Mouse (Mus musculus) cerebellum, adult 8-10 months (tissue): ENCODE data around the gene Tlx2.

Experiments used
- DNase-seq: peaks from one replicate; pipeline ENCODE4 v3.0.0; 2022

Tlx2 gene

GRCm38 (mm10) chr6:83054074-83054851, 15.8 kb downstream of the Tlx2 start, which contains the start of gene Aup1:
Gene Aup1 (plus strand): TSS chr6:83054521.
- peak; percentile 95 for DNase-seq

GRCm38 (mm10) chr6:83053136-83053960, 16.7 kb downstream of the Tlx2 start:
- DNase-seq = peak; percentile 36

- DNase-seq = no peak
Measured at GRCm38 (mm10) chr6:83049367-83049766, 20.7 kb downstream of the Tlx2 start.

DNA sequence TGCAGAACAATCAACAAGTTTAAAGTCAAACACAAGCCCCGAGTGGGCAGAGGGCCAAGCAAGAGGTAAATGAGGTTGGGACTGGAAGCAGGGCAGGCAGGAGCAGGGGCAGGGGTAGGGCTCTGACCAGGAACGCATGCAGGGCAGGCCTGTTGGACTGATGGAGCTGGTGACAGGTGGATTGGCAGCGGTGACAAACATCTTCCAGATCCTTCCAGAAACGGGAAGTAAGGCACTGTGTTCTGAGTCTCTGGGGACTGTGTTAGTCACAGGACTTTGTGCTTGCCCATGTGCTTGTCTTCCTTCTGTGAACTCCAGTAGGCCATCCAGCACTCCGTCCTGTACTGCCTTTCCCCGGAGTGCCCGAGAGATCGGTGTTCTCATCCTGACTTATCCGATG, 25.4 kb downstream of the Tlx2 start:
- DNase-seq = no peak

DNA sequence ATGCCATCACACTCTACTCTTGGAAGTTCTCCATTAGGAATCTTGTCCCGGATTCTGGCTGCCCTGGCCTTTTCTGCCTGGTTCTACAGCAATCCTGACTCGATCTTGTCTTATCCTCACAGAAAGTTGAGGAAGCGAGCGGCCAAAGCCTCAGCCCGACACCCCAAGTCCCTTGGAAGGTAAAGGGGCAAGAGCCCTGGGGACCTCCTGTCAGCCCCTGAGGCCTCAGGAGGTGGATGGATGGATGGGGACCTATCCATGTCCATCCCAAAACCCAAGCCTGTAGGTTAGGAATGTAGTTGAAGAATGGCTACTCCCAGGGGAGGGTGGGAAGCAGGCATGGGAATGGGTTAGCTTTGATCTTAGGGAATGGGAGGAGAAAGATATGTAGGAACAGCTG, 26.1 kb downstream of the Tlx2 start:
- no peak for DNase-seq

DNA sequence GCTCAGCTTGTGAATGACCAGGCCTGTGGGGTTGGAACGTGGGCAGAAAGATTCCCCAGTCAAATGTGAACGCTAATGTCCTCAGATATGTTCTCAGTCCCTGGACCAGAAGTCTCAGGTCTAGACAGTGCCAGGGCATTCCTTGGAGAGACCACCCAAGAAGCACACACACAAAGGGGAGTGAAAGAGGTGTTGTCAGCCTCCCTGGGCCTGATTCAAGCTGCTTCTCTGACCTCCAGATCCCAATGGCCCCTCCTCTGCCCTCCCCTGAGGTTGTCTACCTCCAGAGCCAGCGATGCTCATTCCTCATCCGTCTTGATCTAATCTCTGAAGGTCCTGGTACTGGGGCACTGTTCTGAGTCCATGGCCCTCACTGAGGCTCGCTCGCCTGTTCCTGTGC, 26.5 kb downstream of the Tlx2 start:
- DNase-seq = no peak

DNA sequence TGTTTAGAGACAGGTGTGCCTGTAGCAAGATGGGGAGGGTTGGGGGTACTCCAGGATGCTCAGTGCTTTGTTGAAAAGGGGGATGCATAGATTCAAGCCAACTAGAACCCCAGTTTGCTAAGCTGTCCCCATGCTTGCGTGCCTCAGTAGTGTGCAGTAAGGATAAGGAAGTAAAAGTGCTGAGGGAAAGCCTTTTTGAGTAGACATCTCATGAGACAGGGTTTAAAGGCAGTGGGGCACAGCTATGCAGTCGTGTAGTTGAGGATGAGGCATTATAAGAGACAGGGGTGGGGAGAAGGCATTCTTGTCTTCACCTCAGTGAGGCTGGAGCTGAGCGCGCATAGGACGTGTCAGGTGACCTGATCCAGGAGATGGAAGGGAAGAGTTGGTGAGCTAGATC, 29.5 kb downstream of the Tlx2 start:
- DNase-seq = no peak

DNA sequence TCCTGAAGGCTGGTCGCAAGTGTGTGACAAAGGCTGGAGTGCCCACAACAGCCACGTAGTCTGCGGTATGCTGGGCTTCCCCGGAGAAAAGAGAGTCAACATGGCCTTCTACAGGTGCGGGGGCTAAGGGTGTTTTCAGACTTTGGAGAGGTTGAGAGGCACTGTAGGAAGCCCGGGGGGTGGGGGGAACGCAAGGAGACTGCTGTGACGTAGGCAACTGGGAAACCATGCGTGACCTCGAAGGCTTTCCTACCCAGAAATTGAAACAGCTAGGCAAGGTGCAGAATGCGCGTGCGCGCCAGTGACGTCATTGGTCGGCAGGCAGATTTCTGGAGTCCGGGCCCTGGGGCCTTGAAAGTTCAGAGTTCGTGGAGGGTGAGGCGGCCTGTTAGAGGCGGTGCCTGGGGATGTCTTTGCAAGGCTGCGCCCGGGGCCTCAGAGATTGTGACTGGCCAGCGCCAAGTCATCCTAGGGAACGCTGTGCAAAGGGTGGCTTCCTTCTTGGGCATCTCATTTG, 31.5 kb downstream of the Tlx2 start:
- peak; percentile 89 for DNase-seq

DNA sequence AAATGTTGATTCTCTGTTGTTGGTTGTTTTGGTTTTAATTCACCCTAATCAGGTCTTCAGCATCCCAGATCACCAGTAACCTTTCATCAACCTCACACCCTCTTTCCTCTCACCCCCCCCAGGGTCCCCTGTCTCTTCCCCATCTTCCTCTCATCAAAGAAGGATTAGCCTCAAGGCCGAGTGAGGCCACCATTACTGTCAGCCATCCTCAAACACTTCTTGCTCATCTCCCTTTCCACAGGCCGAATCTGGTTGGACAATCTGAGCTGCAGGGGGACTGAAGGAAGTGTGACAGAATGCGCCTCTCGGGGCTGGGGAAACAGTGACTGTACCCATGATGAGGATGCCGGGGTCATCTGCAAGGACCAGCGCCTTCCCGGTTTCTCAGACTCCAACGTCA, 32.9 kb downstream of the Tlx2 start:
- DNase-seq = no peak

- no peak for DNase-seq
Measured at GRCm38 (mm10) chr6:83034463-83035055, 35.5 kb downstream of the Tlx2 start.

DNA sequence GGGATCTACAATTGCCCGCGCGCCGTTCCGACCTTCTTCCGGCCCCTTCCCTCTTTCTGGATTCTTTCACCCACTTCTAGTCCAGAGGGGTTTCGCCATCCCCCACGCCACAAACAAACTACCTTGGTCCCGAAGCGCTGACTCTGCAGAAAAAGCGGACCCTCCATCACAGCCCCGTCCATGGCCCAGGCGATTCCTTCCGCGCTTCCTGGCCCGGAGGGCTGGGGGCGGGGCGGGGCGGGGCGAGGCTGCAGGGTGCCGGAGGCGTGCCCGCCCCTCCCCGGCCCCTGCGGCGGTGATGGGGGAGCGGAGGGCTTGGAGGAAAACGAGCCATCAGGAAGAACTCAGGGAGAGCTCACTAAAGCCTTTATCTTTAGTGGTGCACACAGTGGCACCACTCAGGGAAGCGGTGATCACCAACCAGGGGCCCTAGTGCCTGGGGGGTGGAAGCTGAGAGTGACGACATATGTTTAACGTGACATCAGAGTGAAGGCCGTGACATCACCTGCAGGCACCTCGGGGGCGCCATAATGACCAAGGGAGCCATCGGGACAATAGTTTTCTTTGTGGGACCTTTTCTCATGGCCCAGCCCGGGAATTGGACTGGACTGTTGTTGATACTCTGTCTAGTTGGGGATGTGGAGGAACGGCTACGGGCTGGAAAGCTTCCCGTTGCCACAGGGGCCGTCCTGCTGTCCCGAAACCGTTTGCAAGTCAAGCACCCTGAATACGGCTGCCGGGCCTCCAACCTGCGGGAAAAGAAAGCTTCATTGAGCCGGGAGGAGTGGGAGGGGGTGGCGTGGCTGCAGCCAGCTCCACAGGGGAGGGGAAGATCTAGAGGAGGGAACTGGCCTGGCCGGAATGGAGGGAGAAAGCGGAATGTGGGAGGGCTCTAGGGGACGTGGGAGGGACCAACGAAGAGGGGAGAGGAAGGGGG, 36.6 kb downstream of the Tlx2 start, which contains the start of the genes Dok1 and Loxl3:
Gene Dok1, minus strand, starts transcription at position 223 of the 937 bp plus-strand sequence.
Gene Loxl3, plus strand, starts transcription at position 925 of the 937 bp plus-strand sequence.
- DNase-seq = no peak

DNA sequence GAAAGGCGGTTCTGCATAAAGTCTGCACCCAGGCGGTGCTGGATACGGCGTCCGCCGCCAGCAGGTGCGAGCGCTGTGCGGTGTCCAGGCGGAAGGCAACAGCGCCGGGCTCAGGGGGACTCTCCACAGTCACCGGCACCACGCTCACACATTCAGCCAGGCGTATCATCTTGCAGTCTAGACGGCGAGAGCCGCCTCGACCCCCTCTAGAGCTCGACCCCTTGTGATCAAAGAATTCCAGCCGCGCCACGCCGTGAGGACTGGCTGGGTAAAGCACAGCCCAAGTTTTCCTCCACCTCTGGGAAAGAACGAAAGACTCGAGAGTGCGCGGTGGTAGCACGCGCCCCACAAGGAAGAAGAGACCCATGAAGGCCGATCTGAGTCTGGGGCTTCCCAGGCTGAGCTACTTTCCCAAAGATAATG, 37.3 kb downstream of the Tlx2 start:
- no peak for DNase-seq

DNA sequence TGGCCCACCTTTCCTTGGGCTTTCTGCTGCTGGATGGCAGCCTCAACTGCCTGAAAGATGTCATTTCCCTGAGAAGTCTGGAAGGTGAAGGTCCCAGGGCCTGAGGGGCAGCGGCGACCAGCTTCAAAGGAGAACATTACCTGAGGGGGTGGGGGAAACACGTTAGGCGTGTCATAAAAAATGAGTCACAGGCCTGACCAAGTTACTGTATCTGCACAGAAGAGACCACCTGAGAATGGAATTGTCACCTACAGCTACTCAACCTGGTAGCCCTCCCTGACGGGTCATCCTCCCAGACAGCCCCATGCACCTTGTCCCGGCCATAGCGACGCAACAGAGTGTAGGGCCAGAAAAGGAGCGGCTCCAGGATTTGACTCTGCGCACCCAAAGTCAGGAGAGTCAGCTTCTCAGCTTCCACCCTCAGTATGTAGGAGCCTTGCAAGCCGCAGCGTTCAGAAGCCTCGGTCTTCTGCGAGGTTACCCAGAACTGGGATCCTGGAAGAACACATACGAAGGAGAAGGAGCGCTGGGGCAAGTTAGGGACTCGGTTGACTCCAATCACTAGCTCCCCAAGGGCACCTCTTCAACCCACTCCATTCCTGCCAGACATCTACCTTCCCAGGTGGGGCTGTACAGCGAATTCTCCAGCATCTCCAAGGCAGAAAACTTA, 38.0 kb downstream of the Tlx2 start:
- DNase-seq = no peak

- DNase-seq = no peak
Measured at GRCm38 (mm10) chr6:83031111-83031510, 39.0 kb downstream of the Tlx2 start.

DNA sequence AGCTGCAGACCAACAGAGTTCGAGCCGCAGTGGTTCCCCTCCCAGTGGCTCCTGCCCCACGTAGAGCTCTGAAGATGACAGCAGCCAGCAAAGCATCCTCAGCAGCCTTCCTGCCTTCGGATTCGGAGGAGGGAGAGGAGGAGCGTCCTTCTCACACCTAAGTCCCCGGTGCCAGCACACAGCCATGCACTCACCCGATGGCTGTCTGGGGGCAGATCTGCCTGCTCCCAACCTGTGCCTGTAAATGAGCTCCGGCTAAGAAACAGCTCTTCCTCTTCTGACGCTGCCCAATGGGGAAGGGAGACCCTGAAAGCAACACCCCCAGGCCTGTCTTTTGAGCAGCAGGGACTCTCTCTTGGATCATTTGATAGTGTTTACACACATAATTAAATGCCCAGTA, 40.3 kb downstream of the Tlx2 start:
- DNase-seq = no peak

GRCm38 (mm10) chr6:83027706-83028105, 42.4 kb downstream of the Tlx2 start:
- DNase-seq = no peak

GRCm38 (mm10) chr6:83027293-83027692, 42.8 kb downstream of the Tlx2 start:
- DNase-seq = no peak

DNA sequence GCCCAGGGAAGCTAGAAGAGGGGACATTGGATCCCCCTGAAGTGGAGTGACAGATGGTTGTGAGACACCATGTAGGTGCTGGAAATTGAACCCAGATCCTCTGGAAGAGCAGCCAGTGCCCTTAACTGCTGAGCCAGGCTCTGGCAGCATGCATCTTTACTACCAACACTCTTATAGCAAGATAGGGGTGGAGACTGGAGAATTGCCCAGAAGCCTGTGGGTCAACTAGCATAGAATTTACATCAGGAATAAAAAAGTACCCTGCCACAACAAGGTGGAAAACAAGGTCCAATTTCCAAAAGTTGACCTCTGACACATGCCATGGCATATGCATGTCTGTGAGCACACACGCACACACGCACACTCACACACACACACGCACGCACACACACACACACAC, 44.9 kb downstream of the Tlx2 start:
- DNase-seq = no peak

DNA sequence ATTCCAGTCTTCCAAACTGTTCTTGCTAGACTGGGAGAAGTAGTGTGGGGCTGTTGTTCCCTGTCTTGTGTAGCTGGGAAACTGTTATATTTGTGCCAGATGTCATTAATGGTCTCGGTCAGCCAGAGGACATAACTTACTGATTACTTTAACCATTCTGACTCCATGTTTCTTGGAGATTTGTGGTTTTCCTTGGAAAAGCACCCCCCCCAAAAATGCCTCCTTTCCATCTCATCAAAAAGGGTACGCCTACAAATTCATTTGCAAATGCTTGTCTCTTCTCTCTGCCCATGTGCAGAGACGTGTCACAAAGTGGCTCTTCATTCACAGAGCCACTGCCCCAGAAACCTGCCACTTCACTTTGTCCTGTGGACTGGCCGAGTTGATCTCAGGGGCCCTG, 45.7 kb downstream of the Tlx2 start:
- DNase-seq = no peak

DNA sequence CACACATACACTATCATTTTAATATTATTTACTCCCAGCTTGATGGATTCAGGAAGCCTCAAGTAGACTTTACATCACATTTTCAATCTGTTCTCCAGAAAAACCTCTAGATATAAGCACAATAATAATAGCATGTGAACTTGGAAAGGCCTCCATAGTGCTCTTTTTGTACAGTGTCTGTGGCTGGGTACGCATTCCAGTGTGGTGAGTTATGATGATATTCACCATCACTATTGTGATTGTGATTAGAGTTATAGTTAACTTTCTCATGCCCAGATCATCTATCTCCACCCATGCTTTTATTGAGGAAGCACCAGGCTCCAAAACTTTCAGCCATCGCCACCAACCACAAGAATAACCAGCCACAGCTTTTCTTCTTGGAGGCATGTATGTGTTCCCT, 46.3 kb downstream of the Tlx2 start:
- no peak for DNase-seq

- DNase-seq = no peak
Measured at GRCm38 (mm10) chr6:83023008-83023407, 47.1 kb downstream of the Tlx2 start.
